Mouse (Mus musculus): ENCODE data around the gene Foxo3.

The Foxo3 gene

DNA sequence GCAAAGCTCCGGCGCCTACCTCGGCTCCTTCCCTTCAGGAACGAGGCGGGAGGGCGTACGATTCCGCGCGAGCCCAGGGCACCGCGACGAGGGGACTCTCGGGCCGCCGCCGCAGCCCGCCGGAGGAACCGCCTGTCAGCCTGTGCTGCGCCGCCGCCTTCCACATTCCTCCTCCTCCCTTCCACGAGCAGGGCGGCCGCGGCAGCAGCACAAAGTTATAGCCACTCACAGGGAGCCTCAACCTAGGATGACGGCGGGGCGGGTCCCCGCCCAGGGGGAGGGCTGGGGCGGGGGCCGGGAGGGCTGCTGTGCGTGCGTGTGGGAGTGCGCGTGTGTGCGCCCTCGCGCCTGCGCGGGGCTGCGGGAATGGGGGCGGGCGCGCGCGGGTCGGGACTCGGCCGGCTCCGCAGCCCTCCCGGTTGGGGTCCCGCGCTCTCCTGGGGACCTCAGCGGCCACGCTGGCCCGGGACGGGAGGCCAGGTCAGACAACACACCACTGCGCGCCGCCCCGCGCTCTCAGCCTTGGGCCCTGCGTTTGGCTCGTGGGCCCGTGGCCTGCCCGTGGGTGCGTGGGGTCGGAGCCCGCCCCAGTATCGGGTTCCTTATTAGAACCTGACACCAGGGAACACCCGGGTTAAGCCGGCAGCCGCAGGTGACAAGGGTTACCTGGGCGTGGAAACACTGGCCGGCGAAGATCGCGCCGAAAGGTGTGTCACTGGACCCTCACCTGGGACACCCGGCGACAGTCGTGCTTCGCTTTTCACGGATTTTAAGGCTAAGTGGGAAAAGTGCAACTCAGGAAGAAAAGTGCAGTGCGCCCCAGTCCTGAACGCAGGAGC is at the start of gene Foxo3:
Foxo3 (minus strand) TSS at position 249 of the 839 bp plus-strand sequence.
- DNase-seq (ENCODE audit: inconsistent age in 2 of 2, low spot score in 1 of 2) = peak; percentile 94 to 98

DNA sequence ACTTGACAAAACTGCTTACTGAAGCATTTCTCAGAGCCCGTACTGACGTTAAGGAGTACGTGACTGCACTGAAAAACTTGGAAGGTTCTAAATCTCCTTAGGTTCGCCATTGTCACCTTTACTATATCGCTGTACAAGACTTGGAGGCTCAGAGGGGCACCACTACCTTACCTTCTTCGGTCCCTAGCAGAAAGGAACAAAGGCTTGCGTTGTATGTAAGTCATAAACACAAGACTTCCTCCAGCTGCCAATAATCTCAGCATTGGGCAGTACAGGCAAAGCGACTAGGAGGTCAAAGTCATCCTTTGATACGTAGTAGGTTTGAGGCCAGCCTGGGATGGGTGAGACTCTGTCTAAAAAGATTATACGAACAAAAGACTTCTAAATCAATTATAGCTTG is 48.8 kb upstream of the Foxo3 start:
- DNase-seq (ENCODE audit: inconsistent age in 2 of 2, low spot score in 1 of 2) = no peak

DNA sequence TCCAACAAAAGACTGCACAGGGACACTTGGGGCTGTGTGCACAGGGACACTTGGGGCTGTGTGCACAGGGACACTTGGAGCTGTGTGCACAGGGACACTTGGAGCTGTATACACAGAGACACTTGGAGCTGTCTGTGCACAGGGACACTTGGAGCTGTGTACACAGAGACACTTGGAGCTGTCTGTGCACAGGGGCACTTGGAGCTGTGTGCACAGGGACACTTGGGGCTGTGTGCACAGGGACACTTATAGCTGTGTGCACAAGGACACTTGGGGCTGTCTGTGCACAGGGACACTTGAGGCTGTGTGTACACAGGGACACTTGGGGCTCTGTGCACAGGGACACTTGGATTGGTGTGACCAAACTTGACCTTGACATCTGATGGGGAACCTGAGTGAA is 47.4 kb upstream of the Foxo3 start:
- DNase-seq (ENCODE audit: inconsistent age in 2 of 2, low spot score in 1 of 2) = no peak

DNA sequence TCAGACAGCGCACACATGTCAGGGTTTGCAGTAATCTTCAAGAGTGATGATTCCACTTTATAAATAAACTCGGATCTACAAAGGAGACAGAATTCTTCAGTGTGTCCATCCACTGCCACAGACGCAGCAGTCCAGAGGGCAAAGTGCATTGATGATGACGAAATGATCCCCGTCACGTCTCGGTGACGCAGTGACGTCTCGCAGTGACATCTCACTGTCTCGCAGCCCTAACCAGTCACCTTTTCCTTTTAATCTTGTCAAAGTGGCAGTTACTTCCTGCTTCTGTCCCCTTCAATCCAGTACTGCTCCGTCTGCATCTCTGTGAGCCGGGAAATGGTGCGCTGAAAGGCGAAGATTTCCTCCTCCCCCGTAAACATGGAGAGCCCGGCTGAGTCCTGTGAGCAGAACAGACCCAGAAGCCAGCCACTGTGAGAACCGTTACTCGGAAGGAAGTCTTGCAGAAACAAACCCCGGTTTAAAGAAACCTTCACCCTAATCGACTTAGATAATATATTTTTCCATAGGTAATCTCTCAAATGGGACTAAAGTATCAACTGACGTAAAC is 36.7 kb upstream of the Foxo3 start:
- DNase-seq (ENCODE audit: inconsistent age in 2 of 2, low spot score in 1 of 2) = no peak

DNA sequence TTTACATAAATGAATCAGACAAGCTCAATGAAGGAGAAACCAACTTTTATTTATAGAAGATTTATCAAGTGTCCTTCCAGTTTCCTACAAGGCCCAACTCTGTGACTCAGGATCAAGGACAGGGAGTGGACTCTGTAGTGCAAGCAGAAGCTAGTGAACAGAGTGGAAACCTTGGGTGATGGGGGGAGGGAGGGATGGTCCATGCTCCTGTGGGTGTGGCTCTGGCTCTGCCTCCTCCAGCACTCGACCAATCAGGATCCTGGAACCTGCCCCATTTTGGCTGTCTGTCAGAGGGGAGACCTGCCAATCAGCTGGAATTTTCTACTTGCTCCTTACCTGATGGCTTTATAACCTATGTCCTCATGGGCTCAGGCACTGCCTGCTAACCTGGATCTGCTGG is 36.0 kb upstream of the Foxo3 start:
- peak; percentile 74 to 92 for DNase-seq (ENCODE audit: inconsistent age in 2 of 2, low spot score in 1 of 2)

DNA sequence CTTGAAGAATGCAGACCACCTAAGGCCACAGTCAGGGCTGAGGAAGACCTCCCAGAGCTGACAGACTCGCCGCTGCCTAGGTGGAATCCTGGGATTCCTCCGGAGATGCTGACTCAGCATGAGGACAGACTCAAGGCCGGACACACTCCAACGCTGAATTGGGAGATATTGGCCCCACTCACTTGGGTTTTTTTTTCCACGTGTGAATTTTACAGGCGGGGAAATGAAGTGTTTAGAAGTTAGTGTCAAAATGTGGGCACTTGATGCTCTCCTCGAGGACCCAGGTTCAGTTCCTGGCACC is 32.1 kb upstream of the Foxo3 start:
- DNase-seq (ENCODE audit: inconsistent age in 2 of 2, low spot score in 1 of 2) = peak in 1 of 2 experiments; percentile 31

DNA sequence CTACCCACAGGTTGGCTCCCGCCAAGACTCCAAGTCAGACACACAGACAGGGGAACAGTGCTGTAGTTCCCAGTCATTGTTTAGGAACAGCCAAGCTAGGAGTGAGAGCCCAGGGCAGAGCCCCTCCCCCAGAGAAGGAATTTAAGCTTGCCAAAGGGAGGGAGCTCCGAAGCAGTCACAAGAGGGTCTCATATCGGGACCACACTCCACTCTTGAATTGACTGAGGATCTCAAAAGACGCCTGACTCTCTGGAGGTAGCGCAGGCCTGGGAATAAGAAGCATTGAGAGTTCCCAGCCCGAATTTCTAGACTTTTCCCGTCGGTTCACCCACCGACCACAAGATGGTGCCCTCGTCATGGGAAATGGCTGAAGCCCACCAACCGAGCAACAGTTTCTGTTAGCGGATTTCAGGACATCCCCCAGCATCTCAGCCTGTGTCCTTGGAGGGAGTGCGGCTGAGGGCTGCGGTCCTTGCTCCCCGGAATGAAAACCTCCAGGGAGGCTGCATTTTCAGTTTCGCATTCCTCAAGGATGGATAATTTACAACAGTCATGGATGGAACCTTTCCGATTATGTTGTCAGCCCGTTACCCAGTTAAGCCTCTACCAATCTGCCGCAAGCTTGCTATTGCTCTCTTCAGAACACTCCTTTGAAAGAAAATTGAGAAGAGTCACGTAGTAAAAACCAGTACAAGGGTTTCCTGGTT is 31.6 kb upstream of the Foxo3 start:
- DNase-seq (ENCODE audit: inconsistent age in 2 of 2, low spot score in 1 of 2) = peak; percentile 74 to 93

DNA sequence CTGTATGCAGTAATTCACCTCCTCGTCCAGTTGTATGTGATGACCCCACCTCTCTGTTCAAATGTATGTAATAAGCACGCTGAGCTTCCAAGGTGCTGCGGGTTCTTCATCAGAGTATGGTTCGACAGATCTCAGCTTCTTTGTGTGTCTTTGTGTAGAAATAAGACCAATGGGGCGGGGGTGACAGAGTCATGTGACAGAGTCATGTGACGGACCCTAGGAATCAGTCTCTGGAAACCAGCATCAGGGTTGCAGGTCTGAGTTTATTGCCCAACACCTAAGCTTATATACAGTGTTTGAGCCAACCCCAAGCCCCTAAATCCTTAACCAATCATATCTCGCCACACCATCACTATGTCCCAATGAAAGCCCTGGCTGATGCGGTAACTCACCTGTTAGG is 29.9 kb upstream of the Foxo3 start:
- DNase-seq (ENCODE audit: inconsistent age in 2 of 2, low spot score in 1 of 2) = no peak

DNA sequence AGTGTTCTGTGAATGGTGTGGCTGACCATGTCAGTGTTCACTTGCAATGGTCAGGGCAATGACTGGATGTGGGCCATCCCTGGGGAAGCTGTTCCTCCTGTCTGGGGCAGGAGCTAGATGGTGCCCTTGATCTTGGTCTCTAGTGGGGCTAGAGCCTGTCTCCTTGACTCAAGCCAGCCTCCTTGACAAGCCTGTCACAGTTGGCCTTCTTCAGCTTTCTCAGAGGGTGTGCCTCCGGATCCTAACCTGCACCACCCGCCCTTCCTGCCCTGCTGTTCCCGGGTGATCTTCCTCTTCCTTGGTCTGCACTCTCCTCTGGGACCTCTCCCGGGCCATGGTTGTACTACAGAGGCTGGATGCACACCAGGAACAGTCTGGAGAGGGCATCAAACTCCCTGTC is 24.2 kb upstream of the Foxo3 start:
- DNase-seq (ENCODE audit: inconsistent age in 2 of 2, low spot score in 1 of 2) = peak in 1 of 2 experiments; percentile 47

DNA sequence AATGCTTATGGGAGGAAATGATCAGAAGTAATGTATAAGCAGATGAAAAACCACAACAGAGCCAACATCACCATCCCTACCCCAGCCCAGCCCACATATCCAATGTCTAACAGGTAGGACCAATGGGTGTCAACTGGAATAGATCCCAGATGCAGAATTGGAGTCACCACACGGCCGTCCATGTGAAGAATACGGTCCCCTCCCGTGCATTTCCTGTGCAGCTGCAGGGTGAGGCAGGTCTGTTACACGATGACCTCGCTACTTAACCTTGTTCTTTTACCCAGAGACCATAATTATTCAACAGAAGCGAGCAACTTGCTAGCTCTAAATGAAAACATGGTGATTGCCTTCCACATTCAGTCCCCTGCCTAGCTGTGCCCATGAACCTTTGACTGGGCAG is 23.4 kb upstream of the Foxo3 start:
- peak in 1 of 2 experiments; percentile 46 for DNase-seq (ENCODE audit: inconsistent age in 2 of 2, low spot score in 1 of 2)

DNA sequence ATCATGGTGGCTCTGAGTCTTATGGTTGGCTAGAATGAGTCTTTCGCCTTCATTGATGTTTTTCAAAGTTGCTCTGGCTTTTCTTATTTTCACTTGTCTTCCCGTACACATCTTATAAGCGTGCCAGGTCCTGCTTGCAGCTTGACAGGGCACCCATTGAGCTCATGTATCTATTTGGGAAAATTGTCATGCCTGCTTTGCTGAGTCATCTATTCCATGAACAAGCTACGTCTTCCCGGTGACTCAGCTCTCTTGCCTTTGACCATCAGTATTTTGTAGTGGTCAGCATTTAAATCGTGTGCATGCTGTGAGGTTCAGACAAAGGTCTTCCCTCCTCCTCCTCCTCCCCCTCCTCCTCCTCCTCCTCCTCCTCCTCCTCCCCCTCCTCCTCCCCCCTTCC is 22.9 kb upstream of the Foxo3 start:
- DNase-seq (ENCODE audit: inconsistent age in 2 of 2, low spot score in 1 of 2) = peak; percentile 43 to 69

DNA sequence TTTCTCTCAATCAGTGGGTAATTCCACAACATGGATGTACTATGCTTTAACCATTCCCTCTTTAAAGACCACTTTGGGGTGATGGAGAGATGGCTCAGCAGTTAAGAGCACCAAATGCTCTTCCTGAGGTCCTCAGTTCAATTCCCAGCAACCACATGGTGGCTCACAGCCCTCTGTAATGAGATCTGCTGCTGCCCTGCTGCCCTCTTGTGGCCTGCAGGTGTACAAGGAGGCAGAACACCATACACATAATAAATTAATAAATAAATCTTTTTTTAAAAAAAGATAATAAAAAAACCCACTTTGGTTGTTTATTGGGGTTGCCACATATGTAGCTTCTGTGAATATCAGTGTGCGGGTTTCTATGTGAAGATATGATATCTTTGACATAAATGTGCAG is 21.4 kb upstream of the Foxo3 start:
- peak in 1 of 2 experiments; percentile 43 for DNase-seq (ENCODE audit: inconsistent age in 2 of 2, low spot score in 1 of 2)

DNA sequence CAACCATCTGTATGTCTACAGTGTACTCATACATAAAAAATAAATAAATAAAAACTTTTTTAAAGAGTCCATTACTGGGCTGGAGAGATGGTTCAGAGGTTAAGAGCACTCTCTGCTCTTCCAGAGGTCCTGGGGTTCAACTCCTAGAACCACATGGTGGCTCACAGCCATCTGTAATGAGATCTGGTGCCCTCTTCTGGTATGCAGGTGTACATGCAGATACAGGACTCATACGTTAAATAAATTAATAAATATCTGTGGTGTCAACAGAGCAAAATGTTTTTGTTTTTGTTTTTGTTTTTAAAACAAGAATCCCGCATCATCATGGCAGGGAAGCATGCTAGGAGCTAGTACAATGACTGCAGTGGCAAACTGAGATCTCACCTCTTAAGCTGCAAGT is 20.6 kb upstream of the Foxo3 start:
- no peak for DNase-seq (ENCODE audit: inconsistent age in 2 of 2, low spot score in 1 of 2)

DNA sequence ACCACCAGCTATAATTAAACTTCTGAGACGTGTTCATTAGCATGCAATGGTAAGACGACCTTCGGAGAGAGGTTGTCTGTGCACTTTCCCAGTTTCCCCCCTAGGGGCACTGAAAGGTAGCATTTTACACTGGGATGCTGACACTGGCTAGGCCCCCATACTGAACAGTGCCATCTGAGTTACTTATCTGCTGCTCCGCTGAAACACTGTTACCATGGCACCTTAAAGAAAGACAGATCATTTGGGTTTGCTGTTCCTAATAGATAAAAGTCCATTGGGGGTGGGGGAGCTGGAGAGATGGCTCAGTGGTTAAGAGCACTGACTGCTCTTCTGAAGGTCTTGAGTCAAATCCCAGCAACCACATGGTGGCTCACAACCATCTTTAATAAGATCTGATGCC is 20.0 kb upstream of the Foxo3 start:
- DNase-seq (ENCODE audit: inconsistent age in 2 of 2, low spot score in 1 of 2) = no peak

DNA sequence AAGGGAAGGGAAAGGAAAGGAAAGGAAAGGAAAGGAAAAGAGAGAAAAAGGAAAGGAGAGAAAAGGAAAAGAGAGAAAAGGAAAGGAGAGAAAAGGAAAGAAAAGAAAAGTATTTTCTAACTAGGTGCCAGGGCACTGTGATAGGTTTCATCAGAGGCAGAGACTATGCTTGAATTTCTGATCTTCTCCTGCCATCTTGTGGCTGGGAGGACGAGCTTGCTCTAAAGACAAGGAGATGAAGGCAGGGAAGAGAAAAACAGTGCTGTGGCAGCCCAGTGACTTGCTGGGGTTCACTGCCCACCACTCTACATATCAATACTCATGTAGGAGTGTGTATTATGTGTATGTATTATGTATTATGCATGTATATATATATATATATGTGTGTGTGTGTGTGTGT is 18.5 kb upstream of the Foxo3 start:
- peak in 1 of 2 experiments; percentile 69 for DNase-seq (ENCODE audit: inconsistent age in 2 of 2, low spot score in 1 of 2)

DNA sequence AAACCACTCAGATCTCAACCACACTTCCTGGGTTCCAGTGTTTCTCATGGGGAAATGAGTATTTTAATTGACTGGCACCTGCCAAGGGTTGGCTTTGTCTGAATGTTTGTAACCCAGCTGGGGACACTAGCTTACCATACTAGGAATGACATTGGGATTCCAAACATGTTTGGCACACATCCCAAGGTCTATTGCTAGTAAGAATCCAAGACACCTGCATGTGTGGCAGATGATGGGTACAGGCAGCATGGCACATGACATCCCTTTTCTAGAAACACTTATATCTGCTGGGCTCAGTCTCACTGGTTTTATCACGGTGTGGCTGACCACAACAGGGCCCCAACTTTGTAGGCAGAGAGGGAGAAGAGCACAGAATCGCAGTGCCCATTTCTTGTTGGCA is 17.8 kb upstream of the Foxo3 start:
- peak in 1 of 2 experiments; percentile 44 for DNase-seq (ENCODE audit: inconsistent age in 2 of 2, low spot score in 1 of 2)

DNA sequence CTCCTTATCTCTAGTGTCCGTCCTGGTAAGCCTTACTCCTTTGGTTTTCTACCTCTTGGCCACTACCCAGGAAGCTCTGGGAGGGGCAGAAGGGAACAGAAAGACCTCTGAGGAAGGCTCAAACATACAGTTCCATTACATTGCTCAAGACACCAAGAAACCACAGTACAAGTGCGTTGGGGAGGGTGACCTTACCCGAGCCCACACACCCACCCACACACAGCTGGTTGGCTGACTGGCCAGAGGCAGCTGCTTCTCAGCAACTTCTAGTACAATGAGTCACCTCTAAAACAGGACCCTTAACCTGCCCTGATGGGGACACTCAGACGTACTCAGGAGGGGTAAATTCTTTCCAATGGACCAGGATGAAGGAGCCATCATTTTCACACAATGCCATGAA is 17.3 kb upstream of the Foxo3 start:
- peak in 1 of 2 experiments; percentile 30 for DNase-seq (ENCODE audit: inconsistent age in 2 of 2, low spot score in 1 of 2)

DNA sequence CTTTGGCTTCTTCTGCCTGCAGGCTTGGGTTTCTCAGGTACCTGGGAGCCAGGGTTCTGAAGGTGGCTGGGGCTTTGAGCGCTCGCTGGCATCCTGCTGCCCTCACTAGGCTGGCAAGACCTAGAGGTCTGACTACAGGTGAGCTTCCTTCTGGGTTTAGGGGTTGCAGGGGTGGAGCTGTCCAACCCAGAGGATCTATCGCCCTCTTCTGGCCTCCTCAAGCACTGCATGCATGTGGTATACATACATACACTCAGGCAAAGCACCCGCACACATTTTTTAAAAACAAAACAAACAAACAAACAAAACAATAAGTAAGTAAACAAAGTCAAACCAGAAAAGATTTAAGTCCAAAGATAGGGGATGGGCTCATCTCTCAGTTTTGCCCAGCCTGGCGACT is 14.8 kb upstream of the Foxo3 start:
- peak; percentile 54 to 78 for DNase-seq (ENCODE audit: inconsistent age in 2 of 2, low spot score in 1 of 2)

DNA sequence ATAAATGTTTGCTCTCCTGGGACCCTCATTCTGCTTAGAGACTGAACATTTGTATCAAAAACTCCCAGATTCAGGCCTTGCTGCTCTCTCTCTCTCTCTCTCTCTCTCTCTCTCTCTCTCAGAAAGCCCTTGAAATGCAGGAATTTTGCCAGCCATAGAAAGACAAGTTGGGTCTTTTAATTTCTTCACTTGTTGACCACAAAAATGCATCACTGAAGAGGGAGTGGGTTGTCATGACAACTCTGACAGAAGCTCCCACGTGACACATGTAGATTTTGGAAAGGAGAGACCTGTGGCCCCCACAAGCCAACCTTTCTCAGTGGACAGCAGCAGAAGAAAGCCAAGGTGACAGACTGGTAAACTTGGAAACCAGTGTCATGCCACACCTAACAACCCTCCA is 11.1 kb upstream of the Foxo3 start:
- no peak for DNase-seq (ENCODE audit: inconsistent age in 2 of 2, low spot score in 1 of 2)

DNA sequence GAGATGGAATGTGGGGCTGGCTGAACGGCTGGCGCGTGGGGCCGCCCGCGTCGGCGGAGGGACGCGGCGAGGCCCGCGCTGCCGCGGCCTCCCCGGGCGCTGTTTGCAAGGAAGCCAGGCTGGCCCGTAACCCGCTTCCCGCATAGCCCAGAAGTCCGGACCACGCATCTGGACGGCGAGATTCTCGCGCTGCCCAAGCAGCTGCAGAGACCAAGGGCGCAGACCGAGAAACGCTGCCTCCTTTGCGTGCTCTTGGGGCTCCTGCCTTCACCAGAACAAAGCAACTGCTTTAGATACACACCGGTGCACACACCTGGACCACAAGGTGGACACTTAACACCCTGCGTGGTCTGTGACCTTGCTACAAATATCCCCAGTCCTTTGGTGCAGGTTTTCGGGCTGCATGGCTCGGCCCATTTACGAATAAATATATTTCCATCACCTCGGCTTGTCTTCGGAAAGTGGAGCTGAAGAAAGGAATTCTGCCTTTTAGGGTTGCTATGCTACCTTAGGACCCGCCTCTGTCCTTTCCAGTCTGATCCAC is 1.8 kb upstream of the Foxo3 start:
- DNase-seq (ENCODE audit: inconsistent age in 2 of 2, low spot score in 1 of 2) = no peak

DNA sequence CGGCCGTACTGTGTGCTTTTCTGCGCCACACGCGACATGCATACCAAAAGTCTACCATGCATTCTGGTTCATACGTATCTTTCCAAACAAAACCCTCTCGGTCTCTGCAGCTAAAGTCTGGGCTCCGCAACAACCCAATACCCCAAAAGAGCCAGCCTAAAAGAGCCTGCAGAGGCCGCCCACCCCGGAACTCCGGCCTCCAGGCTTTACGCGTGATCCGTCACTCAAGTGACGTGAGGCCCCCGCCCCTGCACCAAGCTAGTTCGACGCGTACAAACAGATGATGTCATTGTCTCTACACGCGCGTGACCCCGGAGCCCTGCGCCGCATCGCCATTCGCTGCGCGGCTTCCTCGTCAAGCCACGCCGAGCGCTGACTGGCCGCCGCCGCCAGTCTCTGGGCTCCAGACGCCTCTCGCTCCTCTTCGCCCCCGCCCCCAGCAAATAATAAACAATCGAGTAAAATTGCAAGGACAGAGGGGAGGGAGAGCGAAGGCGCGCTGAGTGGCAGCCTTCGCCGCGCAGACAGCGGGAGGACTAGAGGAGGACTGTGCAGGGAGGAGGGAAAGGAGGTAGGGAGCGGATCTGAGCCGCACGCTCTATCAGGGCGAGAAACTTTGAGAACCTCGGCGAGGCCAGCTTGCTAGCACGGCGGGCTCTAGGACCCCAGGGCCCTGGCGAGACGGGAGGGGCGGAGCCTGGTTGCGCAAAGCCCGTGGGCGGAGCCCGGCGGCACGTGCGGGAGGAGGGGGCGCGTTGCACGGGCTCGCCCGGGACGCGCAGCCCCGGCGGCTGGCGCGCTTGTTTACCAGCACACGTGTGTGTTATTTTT is 1.1 kb upstream of the Foxo3 start:
- DNase-seq (ENCODE audit: inconsistent age in 2 of 2, low spot score in 1 of 2) = peak; percentile 99

All from adrenal gland, adult (tissue).